Mouse (Mus musculus) regulatory T cell (primary cell): ENCODE data around the gene H2-T22.
"Not testable (repeated sequence)": the region's sequence is repeated elsewhere in the genome, so short reads cannot be mapped to it uniquely, and the experiment has no call there.

Source experiments
- in situ Hi-C: fragments of 300-600 bp; cut with MboI, MseI; formaldehyde crosslinking; loops from one replicate; pipeline ENCODE4 v1.15.1; 2025; ENCODE audit warnings: high pct_unique_total_duplicates

The H2-T22 gene

GRCm38 (mm10) chr17:36042610-36043169 lies at the start of gene H2-T22, which contains the start of gene Gm6034:
TSS of gene H2-T22 (minus strand) at chr17:36042747.
TSS of gene Gm6034 (plus strand) at chr17:36042961.
- in situ Hi-C loops: not testable (repeated sequence)

GRCm38 (mm10) chr17:36091933-36092332 lies 49.4 kb upstream of the H2-T22 start:
- in situ Hi-C loops: loop anchor here (5.0 kb wide), 1 partner anchor 85 kb away; no protein-coding TSS in a partner anchor

- in situ Hi-C loops: not testable (repeated sequence)
These were observed 43.4 kb upstream of the H2-T22 start for GRCm38 (mm10) chr17:36085976-36086375.

GRCm38 (mm10) chr17:36083870-36084451 lies 41.4 kb upstream of the H2-T22 start:
- in situ Hi-C loops: no loop called here

GRCm38 (mm10) chr17:36083266-36083869 lies 40.8 kb upstream of the H2-T22 start:
- in situ Hi-C loops: no loop called here

- in situ Hi-C loops: not testable (repeated sequence)
These were observed 40.1 kb upstream of the H2-T22 start for GRCm38 (mm10) chr17:36082519-36083232.

GRCm38 (mm10) chr17:36081901-36082300 lies 39.4 kb upstream of the H2-T22 start:
- in situ Hi-C loops: not testable (repeated sequence)

- in situ Hi-C loops: no loop called here
These were observed 18.3 kb upstream of the H2-T22 start for GRCm38 (mm10) chr17:36060829-36061228.

- in situ Hi-C loops: not testable (repeated sequence)
These were observed 15.8 kb upstream of the H2-T22 start, which contains the start of gene Gm11127 for GRCm38 (mm10) chr17:36058362-36058761. TSS of gene Gm11127 (minus strand) at chr17:36058371.

- in situ Hi-C loops: not testable (repeated sequence)
These were observed 15.4 kb upstream of the H2-T22 start for GRCm38 (mm10) chr17:36057927-36058326.

GRCm38 (mm10) chr17:36043286-36043685 lies 739 bp upstream of the H2-T22 start:
- in situ Hi-C loops: no loop called here

- in situ Hi-C loops: not testable (repeated sequence)
These were observed 492 bp downstream of the H2-T22 start for GRCm38 (mm10) chr17:36042055-36042454.

- in situ Hi-C loops: not testable (repeated sequence)
These were observed 1.9 kb downstream of the H2-T22 start for GRCm38 (mm10) chr17:36040604-36041003.

- in situ Hi-C loops: not testable (repeated sequence)
These were observed 6.4 kb downstream of the H2-T22 start for GRCm38 (mm10) chr17:36036126-36036525.

GRCm38 (mm10) chr17:36035010-36035638 lies 7.4 kb downstream of the H2-T22 start:
- in situ Hi-C loops: not testable (repeated sequence)

- in situ Hi-C loops: loop anchor here (5.0 kb wide), 3 partner anchors 37 to 107 kb away; no protein-coding TSS in a partner anchor
These were observed 8.0 kb downstream of the H2-T22 start for GRCm38 (mm10) chr17:36034524-36034923.

GRCm38 (mm10) chr17:36032351-36032875 lies 10.1 kb downstream of the H2-T22 start, which contains the start of gene H2-T23:
TSS of gene H2-T23 (minus strand) at chr17:36032855.
- in situ Hi-C loops: loop anchor here (5.0 kb wide), 3 partner anchors 35 to 105 kb away; no protein-coding TSS in a partner anchor

- in situ Hi-C loops: loop anchor here (5.0 kb wide), 3 partner anchors 34 to 104 kb away; no protein-coding TSS in a partner anchor
These were observed 10.8 kb downstream of the H2-T22 start for GRCm38 (mm10) chr17:36031583-36032331.

- in situ Hi-C loops: loop anchor here (5.0 kb wide), 3 partner anchors 34 to 104 kb away; no protein-coding TSS in a partner anchor
These were observed 11.6 kb downstream of the H2-T22 start for GRCm38 (mm10) chr17:36030703-36031582.
